Mouse (Mus musculus) gastrocnemius, adult 8-10 months (tissue): Measurements from ENCODE around the gene Flad1. TPM values are rescaled to one million over a fixed set of nuclear protein-coding genes. Genes with fewer than 3 reads are reported as not detected.

ENCODE experiments used
- DNase-seq, 2 experiments: peaks; one replicate each; pipeline ENCODE4 v3.0.0; 2022; ENCODE audit warnings: low spot score in 2 of 2
- total RNA-seq, 4 experiments: library from RNA; stranded (reverse); gene quantifications; 2 replicates each; pipeline ENCODE4 v1.2.4; 2022

Gene Flad1
- total RNA-seq, 4 experiments from 2014 or later: 37.8 to 46.1 (median 41.6) TPM

- no peak for DNase-seq
These were observed 15.0 kb downstream of the Flad1 start for GRCm38 (mm10) chr3:89396654-89397005.

GRCm38 (mm10) chr3:89395806-89396653 lies 15.6 kb downstream of the Flad1 start:
- DNase-seq: peak; percentile 57 to 64

GRCm38 (mm10) chr3:89395419-89395805 lies 16.3 kb downstream of the Flad1 start:
- DNase-seq: no peak

DNA sequence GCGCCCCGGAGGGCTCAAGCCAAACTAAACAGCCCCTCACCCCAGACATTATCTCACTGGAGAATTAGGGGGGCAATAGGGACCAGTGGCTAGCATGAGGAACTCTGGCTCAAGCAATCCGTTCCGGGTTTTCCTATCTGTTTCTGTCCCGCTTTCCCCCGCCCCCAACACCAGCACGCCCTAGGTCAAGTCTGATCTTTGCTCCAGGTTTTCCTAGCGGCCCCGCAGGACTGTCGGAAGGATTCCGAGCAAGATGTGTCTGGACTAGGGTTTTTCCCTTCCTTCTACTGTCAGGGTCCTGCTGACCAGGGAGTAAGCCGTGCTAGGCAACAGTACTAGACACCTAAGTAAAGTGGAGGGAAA lies 16.8 kb downstream of the Flad1 start:
- DNase-seq: peak; percentile 74 to 83

GRCm38 (mm10) chr3:89394006-89394893 lies 17.4 kb downstream of the Flad1 start, which contains the start of gene Zbtb7b:
Zbtb7b (minus strand) TSS chr3:89394776.
- peak; percentile 79 to 86 for DNase-seq

GRCm38 (mm10) chr3:89393605-89394004 lies 18.1 kb downstream of the Flad1 start:
- DNase-seq: peak; percentile 99

GRCm38 (mm10) chr3:89392871-89393311 lies 18.8 kb downstream of the Flad1 start:
- peak in 1 of 2 experiments; percentile 42 for DNase-seq

DNA sequence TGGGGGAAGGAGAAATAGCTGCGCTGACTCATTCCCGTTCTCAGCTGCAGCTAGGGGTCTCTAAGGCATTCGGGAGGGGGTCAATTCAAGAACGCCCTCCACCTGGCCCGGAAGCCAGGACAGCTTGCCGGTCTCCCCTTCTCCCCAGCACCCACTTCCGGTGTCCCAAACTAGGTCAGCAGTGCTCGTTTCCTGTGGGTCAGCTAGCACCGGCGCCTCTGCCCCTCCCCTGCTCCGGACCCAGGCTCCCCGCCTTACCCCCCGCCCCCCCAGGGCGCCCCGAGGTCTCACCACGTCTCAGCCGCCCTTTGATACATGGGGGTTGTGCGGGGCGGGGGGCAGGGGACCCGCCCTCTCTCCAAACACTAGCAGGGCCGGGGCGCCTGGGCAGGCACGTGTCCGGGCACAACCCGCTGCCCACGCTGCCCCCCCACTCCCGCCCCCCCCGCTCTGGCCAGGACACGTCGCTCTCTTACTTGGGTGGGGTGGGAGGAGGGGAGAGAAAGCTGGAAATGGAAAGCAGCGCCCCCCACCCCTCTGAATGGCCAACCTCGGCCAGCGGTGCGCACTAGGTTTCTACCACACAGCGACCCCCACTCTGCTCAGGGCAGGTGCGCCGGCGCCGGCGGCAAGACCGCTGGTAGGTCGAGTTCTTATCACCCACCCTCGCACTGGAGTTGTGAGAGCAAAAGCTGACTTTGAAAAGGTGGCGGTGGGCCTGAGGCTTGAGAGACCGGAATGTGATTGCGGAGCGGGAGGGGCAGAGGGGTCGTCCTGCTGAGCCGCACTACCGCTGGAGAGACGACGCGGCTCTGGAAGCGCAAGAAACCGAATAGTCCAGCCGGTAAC lies 19.8 kb downstream of the Flad1 start:
- peak; percentile 67 to 70 for DNase-seq

DNA sequence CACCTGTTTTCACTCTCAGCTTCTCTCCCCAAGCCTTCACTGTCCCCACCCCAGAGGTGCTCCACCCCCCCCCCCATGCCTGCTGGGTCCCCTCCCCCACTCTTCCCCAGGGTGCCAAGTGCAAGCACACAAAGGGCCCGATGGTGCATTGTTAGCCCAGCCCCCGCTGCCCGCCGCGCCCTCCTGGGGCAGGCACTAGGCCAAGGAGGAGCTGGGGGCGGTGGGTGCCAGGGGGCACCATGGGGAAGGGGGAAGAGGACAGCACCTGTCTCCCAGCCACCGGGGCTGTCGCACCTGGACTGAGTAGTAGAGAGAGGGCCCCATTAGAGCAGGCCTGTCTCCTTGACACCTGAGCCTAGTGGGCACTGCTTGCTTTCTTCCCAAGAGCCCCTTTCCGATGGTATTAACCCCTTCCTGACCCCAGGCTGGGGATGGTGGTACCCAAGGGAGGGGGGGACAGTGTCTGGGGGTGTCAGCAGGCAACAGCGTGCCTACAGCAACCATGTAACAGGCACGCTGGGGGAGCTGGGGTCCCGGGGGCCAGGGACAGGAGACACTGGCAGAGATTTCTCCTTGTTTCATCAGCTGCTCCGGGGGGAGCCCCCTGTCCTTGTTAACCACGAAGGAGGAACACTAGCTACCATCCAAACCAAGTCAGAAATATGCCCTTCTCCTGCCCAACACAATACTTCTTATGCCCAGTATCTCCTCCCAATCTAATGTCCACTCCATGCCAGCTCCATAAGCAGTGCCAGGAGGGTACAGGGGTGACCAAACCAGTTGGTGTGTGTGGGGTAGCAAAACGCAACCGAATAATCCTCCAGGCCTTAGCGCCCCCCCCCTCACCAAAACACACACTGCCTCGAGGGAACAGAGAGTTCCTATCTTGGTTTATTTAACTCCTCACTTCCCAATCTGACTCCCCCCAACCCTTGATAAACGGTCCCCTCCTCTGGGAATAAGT lies 20.7 kb downstream of the Flad1 start:
- DNase-seq: no peak

- DNase-seq: peak; percentile 47 to 65
These were observed 21.6 kb downstream of the Flad1 start for GRCm38 (mm10) chr3:89390111-89390515.

DNA sequence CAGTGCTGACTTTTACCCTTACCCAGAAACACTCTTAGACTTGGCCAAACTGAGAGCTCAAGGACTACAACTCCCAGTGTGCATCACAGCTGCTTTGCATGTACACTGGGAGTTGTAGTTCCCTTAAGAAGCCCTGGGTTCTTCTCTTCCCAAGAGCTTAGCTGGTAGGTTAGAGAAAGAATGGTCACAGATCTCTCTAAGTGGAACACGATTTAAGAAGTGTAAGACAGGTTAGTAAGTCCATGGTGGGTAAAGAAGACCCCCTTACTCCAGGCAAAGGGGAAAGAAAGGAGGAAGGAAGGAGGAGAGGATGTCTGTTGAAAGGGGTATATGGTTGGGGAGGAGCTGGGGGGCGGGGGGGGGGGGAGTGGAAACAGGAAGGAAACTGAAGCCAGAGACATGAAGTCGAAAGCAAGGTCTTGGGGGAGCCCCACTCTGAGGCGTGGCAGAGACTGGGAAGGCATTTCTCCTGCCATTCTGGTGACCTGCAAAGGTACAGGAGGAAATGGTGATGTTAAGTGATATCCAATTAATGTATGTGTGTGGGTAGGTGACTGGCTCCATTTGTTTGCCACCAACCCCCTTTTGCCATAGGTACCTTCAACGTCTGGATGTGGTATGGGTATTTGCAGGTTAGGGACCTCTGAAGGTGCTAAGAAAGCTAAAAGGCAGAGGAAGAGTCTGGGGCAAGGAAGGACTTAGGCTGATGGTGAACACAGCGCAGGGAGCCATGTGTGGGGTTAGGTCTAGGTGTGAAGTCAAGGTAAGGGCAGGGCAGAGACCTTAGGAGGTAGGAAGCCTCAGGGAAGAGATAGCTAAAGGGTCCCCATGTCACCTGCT lies 22.5 kb downstream of the Flad1 start:
- no peak for DNase-seq

DNA sequence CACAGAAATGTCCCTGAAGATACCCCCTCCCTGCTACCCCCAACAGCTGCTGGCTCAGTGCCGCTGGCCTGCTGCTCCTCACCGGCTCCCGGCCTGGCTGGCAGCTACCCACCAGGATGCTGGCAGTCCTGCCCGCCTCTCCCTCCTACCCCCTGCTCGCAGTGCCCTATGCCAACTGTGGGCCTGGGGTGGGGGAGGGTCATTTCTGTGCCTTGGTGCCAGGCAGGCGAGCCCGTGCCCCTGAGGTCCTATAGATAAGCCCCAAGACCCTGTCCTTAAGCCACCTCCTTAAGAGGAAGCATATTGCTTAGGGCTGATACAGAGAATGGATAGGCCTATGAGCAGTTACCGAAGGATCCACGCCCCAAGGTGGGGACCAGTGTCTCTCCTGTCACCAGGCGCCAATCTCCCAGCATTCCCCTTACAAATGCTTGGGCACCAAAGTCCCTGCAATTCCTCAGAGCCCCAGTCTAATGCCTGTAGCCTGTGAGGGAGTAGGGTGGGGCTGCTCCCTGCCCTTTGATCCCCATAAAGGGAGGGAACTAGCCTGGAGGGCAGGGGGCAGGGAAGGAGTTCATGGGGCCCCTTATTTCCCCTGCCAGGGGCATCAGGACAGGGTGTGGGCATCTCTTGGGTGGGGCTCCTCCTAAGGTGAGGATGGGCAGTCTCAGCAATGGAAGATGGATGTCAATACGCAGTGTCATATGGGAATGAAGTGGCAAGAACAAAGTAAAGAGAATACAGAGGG lies 23.4 kb downstream of the Flad1 start:
- DNase-seq: peak; percentile 61 to 84

DNA sequence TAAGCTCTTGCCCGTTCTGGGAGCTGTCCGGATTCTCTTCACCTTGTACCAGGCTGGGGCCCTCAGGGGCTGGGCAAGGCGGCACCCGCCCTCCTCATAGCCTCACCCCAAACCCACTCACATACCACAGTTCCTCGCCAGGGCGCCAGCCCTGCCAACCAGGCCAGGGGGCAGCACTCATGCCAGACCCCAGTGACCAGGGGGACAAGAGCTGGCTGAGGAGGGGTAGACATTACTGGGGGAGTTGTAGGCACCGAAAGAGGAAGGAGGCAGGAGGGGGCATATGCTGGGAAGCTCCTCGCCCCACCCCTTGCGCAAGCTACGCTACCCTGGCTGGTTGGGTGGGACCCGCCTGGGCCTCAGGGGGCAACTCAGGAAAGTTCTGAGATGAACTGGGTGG lies 24.0 kb downstream of the Flad1 start:
- DNase-seq: peak in 1 of 2 experiments; percentile 43

DNA sequence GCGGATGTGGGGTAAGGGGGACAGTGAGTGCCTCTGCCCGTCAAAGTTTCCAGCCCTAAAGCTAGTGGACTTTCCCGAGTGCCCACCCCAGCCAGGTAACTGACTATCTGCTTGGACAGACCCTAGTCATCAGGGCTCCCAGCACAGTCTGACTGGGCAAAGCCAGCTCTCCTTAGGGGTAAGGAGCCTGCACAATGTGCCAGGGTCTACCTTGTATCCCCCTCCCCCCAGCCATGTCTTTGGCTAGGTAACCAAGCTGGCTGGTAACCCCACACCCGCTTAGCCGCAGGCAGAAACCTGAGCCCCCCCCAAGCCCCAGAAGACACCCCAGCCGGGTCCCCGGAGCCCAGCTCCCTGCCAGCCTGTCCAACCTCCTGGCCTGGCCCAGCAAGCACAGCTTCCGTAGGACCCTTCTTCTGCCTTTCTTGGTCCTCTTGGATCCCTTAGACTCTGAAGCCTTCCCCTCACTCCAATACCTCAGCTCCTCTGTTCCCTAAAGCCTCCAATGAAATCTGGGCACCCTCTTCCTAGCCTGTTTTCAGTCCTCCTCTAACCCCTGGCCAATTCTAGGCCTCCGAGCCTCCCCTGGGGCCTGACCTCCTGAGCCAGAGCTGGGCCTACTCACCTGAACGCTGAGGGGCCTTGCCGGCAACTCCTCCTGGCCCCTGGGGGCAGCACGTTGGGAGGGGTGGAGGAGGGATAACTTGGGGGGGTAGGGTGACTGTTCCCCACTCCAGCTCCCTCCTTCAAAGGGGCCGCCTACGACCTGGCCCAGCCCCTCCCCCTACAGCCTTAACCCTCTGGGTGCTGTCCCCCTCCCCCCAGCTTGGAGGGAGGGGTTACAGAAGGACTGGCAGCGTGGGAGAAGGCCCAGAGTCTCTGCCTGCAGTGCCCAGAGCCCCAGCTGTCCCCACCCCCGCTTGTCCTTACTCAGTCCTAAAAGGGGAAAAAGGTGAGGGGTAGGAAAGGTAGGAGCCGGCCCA lies 24.9 kb downstream of the Flad1 start:
- peak in 1 of 2 experiments; percentile 53 for DNase-seq

DNA sequence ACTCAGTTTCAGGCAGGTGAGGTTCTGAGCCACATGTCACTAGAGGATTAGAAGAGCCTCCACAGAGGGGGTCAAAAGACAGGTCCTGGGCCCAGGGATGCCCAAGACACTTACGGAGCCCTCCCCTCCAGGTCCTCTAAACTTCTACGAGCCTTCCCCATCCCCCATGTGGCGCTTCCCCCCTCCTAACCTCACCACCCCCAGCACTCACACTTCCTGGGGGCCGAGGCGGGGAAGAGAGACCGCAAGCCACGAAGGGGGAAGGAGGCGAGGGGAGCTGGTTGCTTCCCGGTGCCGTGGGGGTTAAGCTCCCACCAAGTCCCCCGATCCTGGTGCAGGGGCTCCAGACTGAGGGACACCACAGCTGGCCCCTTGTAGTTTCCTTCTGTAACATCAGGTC lies 26.2 kb downstream of the Flad1 start:
- DNase-seq: no peak

DNA sequence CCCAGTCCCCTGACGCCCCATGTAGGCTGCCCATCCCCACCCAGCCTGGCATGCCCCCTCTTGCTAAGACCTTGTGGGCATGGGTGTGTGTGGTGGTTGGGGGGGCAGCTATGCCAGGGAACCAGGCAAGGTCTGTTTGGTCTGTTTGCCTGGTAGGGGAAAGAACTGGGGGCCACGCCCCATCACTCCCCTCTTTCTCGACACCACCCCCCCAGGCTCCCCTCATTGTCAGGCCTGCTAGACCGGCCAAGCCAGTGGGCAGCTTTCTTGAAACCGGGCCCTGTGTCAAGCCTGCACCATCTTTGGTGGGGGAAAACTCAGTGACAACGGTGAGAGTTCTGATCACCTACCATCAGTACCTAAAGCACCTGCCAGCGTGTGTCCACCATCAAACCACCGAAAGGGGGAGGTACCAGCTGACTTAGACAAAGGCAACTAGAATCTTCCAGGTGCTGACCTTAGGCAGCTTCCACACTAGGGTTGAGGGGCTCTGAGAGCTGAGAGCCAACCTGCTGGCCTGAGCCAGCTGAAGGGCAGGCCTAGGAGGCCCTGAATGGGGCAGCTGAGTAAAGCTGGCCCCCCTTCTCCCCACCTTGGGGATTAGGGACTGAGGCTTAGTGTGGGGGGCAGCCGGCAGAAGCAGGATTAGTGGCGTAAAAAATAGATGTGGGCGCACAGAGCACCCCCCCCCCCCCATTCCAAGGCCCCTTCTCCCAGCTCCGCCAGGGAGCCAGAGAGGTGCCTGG lies 27.2 kb downstream of the Flad1 start:
- no peak for DNase-seq
